Mouse (Mus musculus) MEL (cell line): ENCODE results near the gene Olfr1358. TPM values are rescaled to one million over a fixed set of nuclear protein-coding genes. Genes with fewer than 3 reads are reported as not detected.

Source experiments
- DNase-seq: peaks from one replicate; pipeline ENCODE4 v3.0.0; 2011; ENCODE audit warnings: low read depth, low spot score
- H3K27ac ChIP-seq: 2 replicates; pipeline ENCODE4 v1.5.1; 2012; ENCODE audit warnings: low read depth, mild to moderate bottlenecking, control low read depth, low read length, moderate library complexity; ENCODE audit not compliant: control insufficient read depth
- H3K27me3 ChIP-seq, 2 experiments: fragments of 150-350 bp in 1 of 2; sonication (generic) in 1 of 2; 2 replicates each; pipeline ENCODE4 v1.6.1; 2012; ENCODE audit warnings: low read length in 2 of 2, mild to moderate bottlenecking in 2 of 2, improper control_type of control experiment in 1 of 2, moderate library complexity in 1 of 2; ENCODE audit not compliant: insufficient read depth in 2 of 2, control insufficient read depth in 1 of 2
- H3K36me3 ChIP-seq, 2 experiments: 2 replicates each; pipeline ENCODE4 v1.6.1; 2012 to 2014; ENCODE audit warnings: low read length in 2 of 2, improper control_type of control experiment in 1 of 2, inconsistent platforms in 1 of 2, mild to moderate bottlenecking in 1 of 2; ENCODE audit not compliant: insufficient read depth in 2 of 2, control insufficient read depth in 1 of 2
- H3K4me1 ChIP-seq, 2 experiments: fragments of 150-350 bp in 1 of 2; sonication (generic) in 1 of 2; 2 replicates each; pipeline ENCODE4 v1.6.1; 2012; ENCODE audit warnings: low read length in 2 of 2, improper control_type of control experiment in 1 of 2, mild to moderate bottlenecking in 1 of 2; ENCODE audit not compliant: insufficient read depth in 2 of 2, control insufficient read depth in 1 of 2
- H3K4me3 ChIP-seq, 2 experiments: fragments of 150-350 bp in 1 of 2; sonication (generic) in 1 of 2; 2 replicates each; pipeline ENCODE4 v1.5.1; 2012; ENCODE audit warnings: low read depth in 2 of 2, low read length in 2 of 2, mild to moderate bottlenecking in 2 of 2, moderate library complexity in 2 of 2, control low read depth in 1 of 2, improper control_type of control experiment in 1 of 2; ENCODE audit not compliant: control insufficient read depth in 1 of 2, insufficient read depth in 1 of 2
- H3K79me2 ChIP-seq: 2 replicates; pipeline ENCODE4 v1.6.1; 2012; ENCODE audit warnings: mild to moderate bottlenecking, low read length, moderate library complexity; ENCODE audit not compliant: control insufficient read depth, poor library complexity, insufficient read depth
- H3K9ac ChIP-seq: 2 replicates; pipeline ENCODE4 v1.6.1; 2012; ENCODE audit warnings: low read depth, mild to moderate bottlenecking, control low read depth, low read length, moderate library complexity; ENCODE audit not compliant: control insufficient read depth, poor library complexity, severe bottlenecking
- H3K9me3 ChIP-seq: fragments of 150-350 bp; sonication (generic); replicated peaks from 2 replicates; pipeline ENCODE4 v1.6.1; 2012; ENCODE audit warnings: mild to moderate bottlenecking, low read length, improper control_type of control experiment, moderate library complexity; ENCODE audit not compliant: insufficient read depth
- BHLHE40 ChIP-seq: IDR thresholded peaks from 2 replicates; pipeline ENCODE4 v1.6.1; 2012; ENCODE audit warnings: low read depth, mild to moderate bottlenecking, inconsistent platforms, low read length, improper control_type of control experiment, borderline replicate concordance
- CHD1 ChIP-seq: IDR thresholded peaks from 2 replicates; pipeline ENCODE4 v1.6.1; 2012; ENCODE audit warnings: low read depth, mild to moderate bottlenecking, inconsistent platforms, low read length, improper control_type of control experiment
- CHD2 ChIP-seq: IDR thresholded peaks from 2 replicates; pipeline ENCODE4 v1.6.1; 2011; ENCODE audit warnings: low read length, improper control_type of control experiment
- CTCF ChIP-seq, 3 experiments: IDR thresholded peaks in 2 of 3; conservative IDR thresholded peaks in 1 of 3; 2 replicates each; pipeline ENCODE4 v1.5.1; 2011 to 2012; ENCODE audit warnings: low read length in 3 of 3, low read depth in 2 of 3, mild to moderate bottlenecking in 2 of 3, improper control_type of control experiment in 1 of 3, inconsistent platforms in 1 of 3, mixed read lengths in 1 of 3, moderate library complexity in 1 of 3; ENCODE audit not compliant: control insufficient read depth in 1 of 3, insufficient read depth in 1 of 3, poor library complexity in 1 of 3, severe bottlenecking in 1 of 3
- E2F4 ChIP-seq: IDR thresholded peaks from 2 replicates; pipeline ENCODE4 v1.6.1; 2011; ENCODE audit warnings: low read depth, low read length, improper control_type of control experiment, borderline replicate concordance
- EP300 ChIP-seq, 2 experiments: IDR thresholded peaks; 2 replicates each; pipeline ENCODE4 v1.6.1; 2011; ENCODE audit warnings: improper control_type of control experiment in 2 of 2, low read length in 2 of 2, low read depth in 1 of 2, mild to moderate bottlenecking in 1 of 2
- GATA1 ChIP-seq: IDR thresholded peaks from 2 replicates; pipeline ENCODE4 v1.6.1; 2011; ENCODE audit warnings: low read depth, low read length, improper control_type of control experiment
- HCFC1 ChIP-seq: IDR thresholded peaks from 2 replicates; pipeline ENCODE4 v1.6.1; 2012; ENCODE audit warnings: low read depth, mild to moderate bottlenecking, inconsistent platforms, low read length, improper control_type of control experiment, moderate library complexity
- MAFK ChIP-seq: IDR thresholded peaks from 2 replicates; pipeline ENCODE4 v1.6.1; 2011; ENCODE audit warnings: low read depth, mild to moderate bottlenecking, low read length, improper control_type of control experiment, borderline replicate concordance
- MAZ ChIP-seq: IDR thresholded peaks from 2 replicates; pipeline ENCODE4 v1.6.1; 2012; ENCODE audit warnings: low read depth, mild to moderate bottlenecking, inconsistent platforms, low read length, improper control_type of control experiment
- MEF2A ChIP-seq: IDR thresholded peaks from 2 replicates; pipeline ENCODE4 v1.6.1; 2014; ENCODE audit warnings: low read depth, mild to moderate bottlenecking, inconsistent platforms, low read length, improper control_type of control experiment; ENCODE audit not compliant: poor library complexity, insufficient replicate concordance, severe bottlenecking; ENCODE audit errors: extremely low read depth
- MYB ChIP-seq: IDR thresholded peaks from 2 replicates; pipeline ENCODE4 v1.6.1; 2011; ENCODE audit warnings: mild to moderate bottlenecking, low read depth, low read length, improper control_type of control experiment
- NELFE ChIP-seq: IDR thresholded peaks from 2 replicates; pipeline ENCODE4 v1.6.1; 2011; ENCODE audit warnings: low read depth, low read length, improper control_type of control experiment
- NRF1 ChIP-seq: IDR thresholded peaks from 2 replicates; pipeline ENCODE4 v1.6.1; 2014; ENCODE audit warnings: low read depth, mild to moderate bottlenecking, inconsistent platforms, low read length, improper control_type of control experiment, moderate library complexity; ENCODE audit not compliant: poor library complexity, insufficient read depth, severe bottlenecking
- POLR2A ChIP-seq, 2 experiments: IDR thresholded peaks; 2 replicates each; pipeline ENCODE4 v1.6.1; 2011 to 2012; ENCODE audit warnings: low read length in 2 of 2, mild to moderate bottlenecking in 2 of 2, control low read depth in 1 of 2, improper control_type of control experiment in 1 of 2, low read depth in 1 of 2, moderate library complexity in 1 of 2; ENCODE audit not compliant: control insufficient read depth in 1 of 2, insufficient read depth in 1 of 2, poor library complexity in 1 of 2
- SIN3A ChIP-seq: IDR thresholded peaks from 2 replicates; pipeline ENCODE4 v1.6.1; 2012; ENCODE audit warnings: low read length, improper control_type of control experiment, inconsistent platforms
- SMC3 ChIP-seq: IDR thresholded peaks from 2 replicates; pipeline ENCODE4 v1.6.1; 2011; ENCODE audit warnings: low read depth, low read length, improper control_type of control experiment
- TAL1 ChIP-seq: IDR thresholded peaks from 2 replicates; pipeline ENCODE4 v1.6.1; 2012; ENCODE audit warnings: mild to moderate bottlenecking, inconsistent platforms, low read length, moderate library complexity, mixed read lengths
- TBP ChIP-seq: IDR thresholded peaks from 2 replicates; pipeline ENCODE4 v1.8.0; 2011; ENCODE audit warnings: low read depth, low read length, improper control_type of control experiment
- TCF12 ChIP-seq: IDR thresholded peaks from 2 replicates; pipeline ENCODE4 v1.6.1; 2014; ENCODE audit warnings: low read depth, mild to moderate bottlenecking, inconsistent platforms, low read length, improper control_type of control experiment, moderate library complexity
- UBTF ChIP-seq: IDR thresholded peaks from 2 replicates; pipeline ENCODE4 v1.6.1; 2012; ENCODE audit warnings: low read depth, mild to moderate bottlenecking, inconsistent platforms, low read length, improper control_type of control experiment, moderate library complexity, borderline replicate concordance; ENCODE audit not compliant: insufficient read depth
- USF1 ChIP-seq: IDR thresholded peaks from 2 replicates; pipeline ENCODE4 v1.6.1; 2014; ENCODE audit warnings: low read depth, mild to moderate bottlenecking, inconsistent platforms, low read length, improper control_type of control experiment, moderate library complexity
- ZC3H11A ChIP-seq: IDR thresholded peaks from 2 replicates; pipeline ENCODE4 v1.6.1; 2012; ENCODE audit warnings: low read depth, mild to moderate bottlenecking, inconsistent platforms, low read length, improper control_type of control experiment
- ZKSCAN1 ChIP-seq: IDR thresholded peaks from 2 replicates; pipeline ENCODE4 v1.6.1; 2012; ENCODE audit warnings: low read depth, mild to moderate bottlenecking, inconsistent platforms, low read length, improper control_type of control experiment, moderate library complexity
- ZMIZ1 ChIP-seq: IDR thresholded peaks from 2 replicates; pipeline ENCODE4 v1.6.1; 2012; ENCODE audit warnings: low read depth, mild to moderate bottlenecking, inconsistent platforms, low read length, improper control_type of control experiment, moderate library complexity
- ZNF384 ChIP-seq: IDR thresholded peaks from 2 replicates; pipeline ENCODE4 v1.6.1; 2012; ENCODE audit warnings: low read depth, mild to moderate bottlenecking, inconsistent platforms, low read length, improper control_type of control experiment
- polyA plus RNA-seq, 2 experiments: library from polyadenylated mRNA; stranded (reverse) in 1 of 2; unstranded in 1 of 2; fragments of >175 nt in 1 of 2; fragments of >200 nt in 1 of 2; gene quantifications; 2 replicates each; pipeline versions ENCODE4 v1.2.1 to v1.2.4; 2012; ENCODE audit warnings: low replicate concordance in 2 of 2, low read depth in 1 of 2; ENCODE audit not compliant: insufficient read length in 2 of 2, insufficient read depth in 1 of 2, missing spikeins in 1 of 2
- total RNA-seq: library from RNA; depleted of rRNA; stranded (reverse); fragments of 300-350 nt; gene quantifications from 2 replicates; pipeline ENCODE4 v1.2.3, GENCODE M21; 2012

Gene Olfr1358
- total and polyA plus RNA-seq, 3 experiments, result not detected

- Histone ChIP-seq H3K4me3 (no peak overlapping the region), H3K9ac (no peak overlapping the region), H3K27ac (no peak overlapping the region), H3K9me3 (no peaks in the 10 kb centered on the region), H3K4me1 (peaks cover 14 to 36% of the 10 kb centered on the region in 2 experiments), H3K36me3 (peaks cover 0 to 8% of the 10 kb centered on the region in 2 experiments; a peak in 2 of 4 replicates), H3K79me2 (no peaks in the 10 kb centered on the region), H3K27me3 (no peaks in the 10 kb centered on the region)
- no peak for TF ChIP-seq TCF12
- DNase-seq, result no peak
Measured at GRCm38 (mm10) chr10:78473434-78473833, 43.8 kb upstream of the Olfr1358 start.

DNA sequence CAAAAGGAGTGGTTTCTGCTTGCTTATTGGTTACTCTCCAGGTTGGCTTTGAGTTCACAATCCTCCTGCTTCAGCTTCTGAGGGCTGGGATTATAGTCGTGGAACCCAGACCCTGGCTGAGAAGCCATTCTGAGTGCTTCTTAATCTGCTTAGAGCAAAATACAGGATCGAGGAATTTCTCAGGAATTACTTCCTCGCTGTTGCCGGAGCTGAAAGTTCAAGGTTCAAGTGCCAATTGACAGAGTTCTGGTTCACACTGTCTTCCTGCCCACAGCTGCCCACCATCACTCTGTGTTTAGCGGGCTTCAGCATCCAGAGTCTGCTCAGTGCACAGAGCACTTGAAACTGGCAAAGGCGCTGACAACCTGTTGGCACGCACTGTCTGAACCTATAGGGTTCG is 42.5 kb upstream of the Olfr1358 start:
- H3K4me3 ChIP-seq, result no peak overlapping the region
- H3K4me1 ChIP-seq, result peaks cover 14 to 43% of the 10 kb centered on the region in 2 experiments
- DNase-seq, result no peak
- no peaks in the 10 kb centered on the region for H3K79me2 ChIP-seq
- H3K9ac ChIP-seq, result no peak overlapping the region
- TF ChIP-seq TAL1 (no peak), TCF12 (no peak), CHD1 (no peak), SMC3 (no peak), NRF1 (no peak), HCFC1 (no peak), MYB (no peak)
- no peak overlapping the region for H3K27ac ChIP-seq
- no peaks in the 10 kb centered on the region for H3K9me3 ChIP-seq
- peaks cover 0 to 8% of the 10 kb centered on the region in 2 experiments; a peak in 2 of 4 replicates for H3K36me3 ChIP-seq
- no peaks in the 10 kb centered on the region for H3K27me3 ChIP-seq

- Histone ChIP-seq H3K79me2 (no peaks in the 10 kb centered on the region; the same call in 1 of the 2 replicates), H3K9ac (peak overlapping the region; percentile 42), H3K27ac (peak overlapping the region; percentile 55), H3K9me3 (no peaks in the 10 kb centered on the region), H3K4me3 (no peak overlapping the region), H3K36me3 (peaks cover 0 to 14% of the 10 kb centered on the region in 2 experiments; a peak in 2 of 4 replicates), H3K4me1 (peaks cover 7 to 32% of the 10 kb centered on the region in 2 experiments), H3K27me3 (no peaks in the 10 kb centered on the region)
- peak; percentile 82 for DNase-seq
- TF ChIP-seq ZKSCAN1, result peak; percentile 45; the same call in 1 of the 2 replicates
- no peak for TF ChIP-seq CHD2
- TF ChIP-seq CTCF (IDR thresholded peaks at IDR 0.05 in 2 of 3, conservative IDR thresholded peaks at IDR 0.05 in 1 of 3; ENCODE audit: control insufficient read depth in 1 of 3, insufficient read depth in 1 of 3, low read depth in 2 of 3, low read length in 3 of 3, poor library complexity in 1 of 3, severe bottlenecking in 1 of 3), result no peak
- no peak for TF ChIP-seq MEF2A
- TF ChIP-seq NELFE, result no peak
- TF ChIP-seq MAFK, result no peak
- TF ChIP-seq ZNF384, result peak; percentile 98
- peak; percentile 83 for TF ChIP-seq SIN3A
- no peak for TF ChIP-seq E2F4
- peak; percentile 69 to 70 for TF ChIP-seq EP300 (IDR thresholded peaks at IDR 0.05; ENCODE audit: low read depth in 1 of 2, low read length in 2 of 2)
- TF ChIP-seq BHLHE40, result peak; percentile 64; the same call in 1 of the 2 replicates
- peak; percentile 38; the same call in 1 of the 2 replicates for TF ChIP-seq TCF12
- peak; percentile 86 for TF ChIP-seq USF1
- peak; percentile 59; the same call in 1 of the 2 replicates for TF ChIP-seq TBP
- no peak for TF ChIP-seq ZMIZ1
- no peak for TF ChIP-seq CHD1
- peak in 1 of 2 experiments; percentile 44; a peak in 1 of 4 replicates for TF ChIP-seq POLR2A (IDR thresholded peaks at IDR 0.05; ENCODE audit: control insufficient read depth in 1 of 2, insufficient read depth in 1 of 2, low read depth in 1 of 2, low read length in 2 of 2, poor library complexity in 1 of 2)
- no peak for TF ChIP-seq UBTF
- TF ChIP-seq MAZ, result no peak
- TF ChIP-seq GATA1, result peak; percentile 2; the same call in 1 of the 2 replicates
- TF ChIP-seq ZC3H11A, result no peak
Measured at GRCm38 (mm10) chr10:78476821-78477220, 40.4 kb upstream of the Olfr1358 start.
